Mouse (Mus musculus): ENCODE measurements around the gene Elovl5.

GRCm38 (mm10) chr9:78022187-78022945 is 105.2 kb downstream of the Elovl5 start:
- no peak for TF ChIP-seq CTCF (IDR thresholded peaks at IDR 0.05; ENCODE audit: borderline replicate concordance, control insufficient read depth, extremely low read depth, insufficient read depth, low read length, poor library complexity)
- no peak for TF ChIP-seq POLR2A (IDR thresholded peaks at IDR 0.05; ENCODE audit: control insufficient read depth, extremely low read depth, insufficient read depth, low read length, poor library complexity)

Data from thymus, adult 2 months (tissue).